Mouse (Mus musculus) hindbrain, embryonic 15.5 days (tissue): ENCODE data around the gene Hoxb13. TPM values are rescaled to one million over a fixed set of nuclear protein-coding genes. Genes with fewer than 3 reads are reported as not detected.

ENCODE experiments used
- ATAC-seq: fragments of 200-750 bp; cut with Nextera tagmentation; 2 replicates; pipeline ENCODE4 v1.8.0; 2017; ENCODE audit warnings: low read depth, moderate number of reproducible peaks, moderate TSS enrichment; ENCODE audit not compliant: low FRiP score
- H3K27ac ChIP-seq: fragments of 300-500 bp; sonication (generic); replicated peaks from 2 replicates; pipeline ENCODE4 v1.5.1; 2015; ENCODE audit warnings: mild to moderate bottlenecking, inconsistent platforms
- H3K27me3 ChIP-seq: fragments of 300-500 bp; sonication (generic); 2 replicates; pipeline ENCODE4 v1.6.1; 2015; ENCODE audit warnings: control low read depth, inconsistent platforms
- H3K36me3 ChIP-seq: fragments of 300-500 bp; sonication (generic); 2 replicates; pipeline ENCODE4 v1.6.1; 2015; ENCODE audit warnings: control low read depth, inconsistent platforms
- H3K4me1 ChIP-seq: fragments of 300-500 bp; sonication (generic); replicated peaks from 2 replicates; pipeline ENCODE4 v1.6.1; 2015; ENCODE audit warnings: control low read depth, inconsistent platforms
- H3K4me2 ChIP-seq: fragments of 300-500 bp; sonication (generic); 2 replicates; pipeline ENCODE4 v1.6.1; 2015; ENCODE audit warnings: moderate library complexity, mild to moderate bottlenecking, inconsistent platforms
- H3K4me3 ChIP-seq: fragments of 300-500 bp; sonication (generic); 2 replicates; pipeline ENCODE4 v1.5.1; 2015; ENCODE audit warnings: mild to moderate bottlenecking, inconsistent platforms
- H3K9ac ChIP-seq: fragments of 300-500 bp; sonication (generic); 2 replicates; pipeline ENCODE4 v1.6.1; 2015; ENCODE audit warnings: inconsistent platforms
- H3K9me3 ChIP-seq: fragments of 300-500 bp; sonication (generic); 2 replicates; pipeline ENCODE4 v1.6.1; 2016; ENCODE audit warnings: control low read depth, inconsistent platforms
- WGBS: fragments of 180-500 bp; shearing (Covaris S2); methylation state at CpG from one replicate; pipeline ENCODE4 v1.1.7; 2015; 5-methylcytosine and 5-hydroxymethylcytosine counted together
- polyA plus RNA-seq: library from polyadenylated mRNA; unstranded; fragments of >200 nt; fragmentation: Nextera tagmentation; extraction: Ambion mirVana; gene quantifications from 2 replicates; pipeline ENCODE4 v1.2.1, GENCODE M21; 2015

Hoxb13 gene
- not detected in 2 replicates for polyA plus RNA-seq

DNA sequence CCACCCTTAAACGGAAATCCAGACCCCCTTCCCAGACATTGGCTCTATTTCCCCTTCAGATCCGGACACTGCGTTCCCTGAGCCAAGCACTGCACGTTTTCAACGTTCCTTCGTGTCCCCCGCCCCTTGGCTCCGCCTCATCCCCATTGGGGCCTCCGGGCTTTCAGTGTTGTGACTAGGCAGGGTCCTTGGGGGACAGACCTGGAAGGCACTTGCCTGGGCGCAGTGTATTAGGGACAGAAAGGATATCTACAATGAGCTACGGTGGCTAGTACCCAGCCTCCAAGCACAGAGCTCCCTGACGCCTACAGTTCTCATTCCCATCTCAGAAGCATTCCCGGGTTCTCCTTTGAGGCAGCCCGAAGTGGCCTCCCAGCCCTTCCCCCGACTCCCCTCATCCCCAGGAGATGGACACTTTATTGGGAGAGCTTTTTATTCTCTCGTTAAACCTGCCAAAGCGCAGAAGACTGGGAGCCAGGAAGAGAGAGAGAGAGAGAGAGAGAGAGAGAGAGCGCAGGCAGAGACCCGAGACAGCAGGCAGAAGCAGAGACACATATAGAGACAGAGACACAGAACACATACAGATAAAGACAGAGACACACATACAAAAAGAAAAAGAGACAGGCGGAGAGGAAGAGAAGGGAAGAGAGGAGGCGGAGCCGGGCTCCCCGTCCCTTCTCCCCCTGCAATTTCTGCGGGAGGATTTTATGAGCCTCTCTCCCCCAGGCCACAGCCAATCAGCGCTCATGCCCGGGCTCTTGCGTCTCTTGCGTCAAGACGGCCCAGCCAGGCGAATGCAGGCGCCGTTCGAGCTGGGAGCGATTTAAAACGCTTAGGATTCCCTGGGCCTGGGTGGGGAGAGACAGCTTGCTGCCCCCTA is at the start of gene Hoxb13:
TSS of gene Hoxb13 (plus strand) at position 796 of the 880 bp plus-strand sequence.
- no peaks in the 10 kb centered on the region for H3K9me3 ChIP-seq
- H3K36me3 ChIP-seq = no peaks in the 10 kb centered on the region
- H3K4me3 ChIP-seq = peak within 1 kb of the TSS; percentile 18
- H3K27ac ChIP-seq = no peak within 1 kb of the TSS
- H3K27me3 ChIP-seq = peaks cover 98% of the 10 kb centered on the region
- peaks cover 5% of the 10 kb centered on the region; the same call in 1 of the 2 replicates for H3K4me1 ChIP-seq
- peak within 1 kb of the TSS; percentile 36 for H3K4me2 ChIP-seq
- no peak for ATAC-seq
- no peak within 1 kb of the TSS for H3K9ac ChIP-seq
- WGBS = under 1% methylated on average over 35 of the region's 35 CpGs

DNA sequence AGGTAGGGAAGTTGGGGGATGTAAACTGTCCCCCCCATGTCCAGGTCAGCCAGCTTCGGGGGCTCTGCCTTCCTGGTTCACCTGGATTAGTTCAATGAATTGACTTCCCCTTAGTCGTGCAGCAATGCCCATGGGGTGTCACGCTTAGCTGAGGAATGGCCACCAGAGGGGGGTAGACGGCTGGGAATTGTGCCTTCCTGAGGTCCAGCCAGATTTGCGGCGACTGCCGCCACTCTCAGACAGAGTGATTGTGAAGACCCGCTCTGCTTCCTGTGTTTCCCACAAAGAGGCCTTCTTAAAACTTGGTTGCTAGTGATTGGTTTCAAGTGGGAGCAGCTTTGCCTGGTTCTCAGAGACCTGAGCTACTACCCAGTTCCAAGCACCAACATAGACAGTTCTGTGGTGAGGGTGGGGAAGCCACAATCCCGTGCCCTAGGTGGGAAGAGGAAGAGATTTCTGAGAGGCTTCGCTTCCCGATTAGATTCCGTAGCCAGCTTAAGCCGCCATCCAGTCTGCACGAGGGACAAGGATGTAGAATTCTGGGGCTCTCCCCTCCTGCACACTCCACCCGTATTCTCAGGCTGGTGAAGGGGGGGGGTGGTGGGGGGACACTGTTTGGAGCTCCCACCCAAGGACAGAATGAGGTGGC is 48.4 kb upstream of the Hoxb13 start:
- no peaks in the 10 kb centered on the region for H3K9me3 ChIP-seq
- H3K4me3 ChIP-seq = no peak overlapping the region
- ATAC-seq = no peak
- H3K27me3 ChIP-seq = peaks cover 51% of the 10 kb centered on the region
- H3K4me2 ChIP-seq = peak overlapping the region; percentile 26
- H3K4me1 ChIP-seq = no peaks in the 10 kb centered on the region
- WGBS = 3% methylated on average over 15 of the region's 15 CpGs
- no peak overlapping the region for H3K27ac ChIP-seq
- no peak overlapping the region for H3K9ac ChIP-seq
- no peaks in the 10 kb centered on the region for H3K36me3 ChIP-seq

GRCm38 (mm10) chr11:96147471-96147870 is 46.6 kb upstream of the Hoxb13 start:
- no peaks in the 10 kb centered on the region for H3K4me1 ChIP-seq
- no peak overlapping the region for H3K4me3 ChIP-seq
- peaks cover 52% of the 10 kb centered on the region for H3K27me3 ChIP-seq
- H3K9ac ChIP-seq = no peak overlapping the region
- H3K27ac ChIP-seq = no peak overlapping the region
- H3K9me3 ChIP-seq = no peaks in the 10 kb centered on the region
- ATAC-seq = no peak
- H3K4me2 ChIP-seq = no peak overlapping the region
- WGBS = 78% methylated on average over 6 of the region's 6 CpGs
- no peaks in the 10 kb centered on the region for H3K36me3 ChIP-seq

DNA sequence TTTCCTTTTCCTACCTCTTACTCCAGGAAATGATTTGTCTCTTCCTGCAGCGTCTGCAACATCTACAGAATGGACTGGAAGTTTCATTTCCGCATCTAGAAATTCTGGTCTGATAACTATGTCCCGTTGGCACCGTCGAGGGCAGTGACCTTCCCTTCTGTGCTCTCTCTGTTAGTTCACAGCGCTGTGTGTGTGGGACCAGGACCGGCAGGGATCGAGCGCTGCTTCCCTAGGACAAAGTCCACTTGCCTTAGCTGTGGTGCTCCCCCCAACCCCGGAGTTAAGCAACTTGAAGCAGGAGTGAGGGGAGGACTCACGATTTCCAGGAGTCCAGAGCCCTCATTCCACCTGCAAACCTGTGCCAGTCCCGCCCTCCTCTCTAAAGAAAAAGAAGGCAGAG is 29.3 kb upstream of the Hoxb13 start:
- H3K4me2 ChIP-seq = no peak overlapping the region
- no peaks in the 10 kb centered on the region for H3K4me1 ChIP-seq
- no peak overlapping the region for H3K9ac ChIP-seq
- peaks cover 67% of the 10 kb centered on the region for H3K27me3 ChIP-seq
- no peak overlapping the region for H3K4me3 ChIP-seq
- H3K9me3 ChIP-seq = no peaks in the 10 kb centered on the region
- H3K36me3 ChIP-seq = no peaks in the 10 kb centered on the region
- WGBS = 71% methylated on average over 12 of the region's 12 CpGs
- H3K27ac ChIP-seq = no peak overlapping the region
- ATAC-seq = no peak

DNA sequence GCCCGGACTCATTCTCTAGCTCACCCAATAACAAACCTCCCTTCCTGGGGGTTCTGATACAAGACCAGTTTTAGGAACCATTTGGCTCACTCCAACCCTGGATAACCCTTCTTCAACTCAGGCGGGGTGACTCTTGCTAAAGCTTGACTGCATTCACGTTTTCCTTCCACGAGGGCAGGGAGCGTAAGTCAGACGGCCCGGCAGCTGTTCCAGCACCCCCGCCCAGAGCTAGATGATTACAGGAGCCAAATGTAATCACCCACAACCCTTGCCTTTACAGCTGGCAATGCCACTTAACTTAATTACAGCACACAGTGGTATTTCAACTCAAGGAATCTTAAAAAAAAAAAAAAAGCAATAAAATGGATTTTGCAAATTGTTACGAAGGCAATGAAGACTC is 26.0 kb upstream of the Hoxb13 start:
- Histone ChIP-seq H3K4me1 (no peaks in the 10 kb centered on the region), H3K9me3 (no peaks in the 10 kb centered on the region), H3K4me2 (no peak overlapping the region), H3K4me3 (no peak overlapping the region), H3K27ac (no peak overlapping the region), H3K36me3 (no peaks in the 10 kb centered on the region), H3K27me3 (peaks cover 97% of the 10 kb centered on the region), H3K9ac (no peak overlapping the region)
- ATAC-seq = no peak
- WGBS = 36% methylated on average over 9 of the region's 9 CpGs

- ATAC-seq = no peak
- 17% methylated on average over 7 of the region's 7 CpGs for WGBS
- H3K9ac ChIP-seq = no peak overlapping the region
- peaks cover 100% of the 10 kb centered on the region for H3K27me3 ChIP-seq
- H3K36me3 ChIP-seq = no peaks in the 10 kb centered on the region
- no peak overlapping the region for H3K4me3 ChIP-seq
- H3K4me1 ChIP-seq = no peaks in the 10 kb centered on the region
- H3K27ac ChIP-seq = no peak overlapping the region
- no peak overlapping the region for H3K4me2 ChIP-seq
- H3K9me3 ChIP-seq = no peaks in the 10 kb centered on the region
Observed at GRCm38 (mm10) chr11:96169016-96169415, 25.1 kb upstream of the Hoxb13 start.

- no peak for ATAC-seq
Observed at GRCm38 (mm10) chr11:96170711-96171379, 23.3 kb upstream of the Hoxb13 start.

DNA sequence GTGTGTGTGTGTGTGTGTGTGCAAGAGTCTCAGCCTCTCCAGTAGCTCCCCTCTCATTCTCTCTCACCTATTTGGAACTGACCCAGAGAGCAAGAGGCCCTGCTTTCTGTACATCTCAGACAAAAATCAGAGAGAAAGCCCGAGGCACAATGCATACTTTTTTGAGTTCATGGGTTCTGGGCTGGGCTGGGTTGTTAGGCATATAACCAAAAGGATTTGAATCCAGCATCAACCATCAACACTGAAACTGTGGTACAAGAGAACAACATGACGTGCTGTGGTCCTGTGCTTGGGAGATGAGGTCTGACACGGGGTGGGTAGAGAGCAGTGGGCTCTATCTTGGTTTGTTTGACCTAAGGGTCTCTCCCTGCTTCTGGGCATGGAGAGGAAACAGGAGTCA is 22.5 kb upstream of the Hoxb13 start:
- Histone ChIP-seq H3K9ac (no peak overlapping the region), H3K4me1 (no peaks in the 10 kb centered on the region), H3K27me3 (peaks cover 100% of the 10 kb centered on the region), H3K36me3 (no peaks in the 10 kb centered on the region), H3K27ac (no peak overlapping the region), H3K4me3 (no peak overlapping the region), H3K4me2 (no peak overlapping the region), H3K9me3 (no peaks in the 10 kb centered on the region)
- 5% methylated on average over 3 of the region's 3 CpGs for WGBS
- no peak for ATAC-seq

More at GRCm38 (mm10) chr11:96170711-96171379, 23.3 kb upstream of the Hoxb13 start:
- no peak overlapping the region for H3K27ac ChIP-seq
- peaks cover 100% of the 10 kb centered on the region for H3K27me3 ChIP-seq
- no peak overlapping the region for H3K4me2 ChIP-seq
- no peaks in the 10 kb centered on the region for H3K9me3 ChIP-seq
- H3K4me1 ChIP-seq = no peaks in the 10 kb centered on the region
- H3K36me3 ChIP-seq = no peaks in the 10 kb centered on the region
- 2% methylated on average over 20 of the region's 20 CpGs for WGBS
- H3K4me3 ChIP-seq = no peak overlapping the region
- H3K9ac ChIP-seq = no peak overlapping the region

DNA sequence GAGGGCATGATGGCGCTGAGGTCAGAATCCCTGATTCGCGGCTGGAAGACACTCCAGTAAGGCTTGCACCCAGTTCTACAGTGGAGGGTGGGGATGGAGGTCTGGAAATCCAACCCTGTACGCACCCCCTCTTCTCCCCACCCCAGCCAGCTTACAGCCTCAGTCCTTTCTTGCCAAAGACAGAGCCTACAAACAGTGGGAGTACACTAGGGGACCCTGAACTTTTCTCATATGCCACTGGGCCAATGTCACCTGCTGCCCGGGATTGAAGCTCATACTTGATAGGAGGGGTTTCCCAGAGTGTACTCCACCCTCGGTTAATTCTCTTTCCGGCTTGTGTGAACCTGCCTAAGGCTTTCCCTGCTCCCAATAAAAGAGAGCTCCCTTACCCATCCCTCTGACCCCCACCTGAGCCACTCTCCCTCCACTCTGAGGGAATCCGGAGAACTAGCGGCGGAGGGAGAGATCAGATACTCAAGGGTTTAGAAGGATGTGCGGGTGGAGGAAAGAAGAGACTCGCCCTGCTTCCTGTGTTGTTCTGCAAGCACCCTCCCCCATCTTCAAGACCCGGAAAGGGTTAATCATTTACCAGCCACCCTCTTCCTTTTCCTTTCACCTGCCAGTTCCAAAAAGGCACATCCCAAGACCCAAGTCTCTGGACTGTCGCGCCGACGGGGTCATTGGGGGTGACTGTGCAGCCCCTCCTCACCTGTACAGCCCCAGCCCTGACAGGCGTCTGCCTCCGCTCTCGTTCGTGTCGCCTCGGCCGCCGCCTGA is 21.4 kb upstream of the Hoxb13 start:
- peaks cover 98% of the 10 kb centered on the region for H3K27me3 ChIP-seq
- no peaks in the 10 kb centered on the region for H3K36me3 ChIP-seq
- no peaks in the 10 kb centered on the region for H3K9me3 ChIP-seq
- H3K9ac ChIP-seq = no peak overlapping the region
- no peaks in the 10 kb centered on the region for H3K4me1 ChIP-seq
- WGBS = under 1% methylated on average over 25 of the region's 25 CpGs
- no peak overlapping the region for H3K4me2 ChIP-seq
- no peak for ATAC-seq
- no peak overlapping the region for H3K27ac ChIP-seq
- H3K4me3 ChIP-seq = no peak overlapping the region

GRCm38 (mm10) chr11:96173288-96173840 is 20.8 kb upstream of the Hoxb13 start:
- Histone ChIP-seq H3K4me3 (no peak overlapping the region), H3K27ac (no peak overlapping the region), H3K36me3 (no peaks in the 10 kb centered on the region), H3K4me1 (no peaks in the 10 kb centered on the region), H3K4me2 (no peak overlapping the region), H3K9me3 (no peaks in the 10 kb centered on the region), H3K27me3 (peaks cover 98% of the 10 kb centered on the region), H3K9ac (no peak overlapping the region)
- no peak for ATAC-seq
- under 1% methylated on average over 16 of the region's 16 CpGs for WGBS

DNA sequence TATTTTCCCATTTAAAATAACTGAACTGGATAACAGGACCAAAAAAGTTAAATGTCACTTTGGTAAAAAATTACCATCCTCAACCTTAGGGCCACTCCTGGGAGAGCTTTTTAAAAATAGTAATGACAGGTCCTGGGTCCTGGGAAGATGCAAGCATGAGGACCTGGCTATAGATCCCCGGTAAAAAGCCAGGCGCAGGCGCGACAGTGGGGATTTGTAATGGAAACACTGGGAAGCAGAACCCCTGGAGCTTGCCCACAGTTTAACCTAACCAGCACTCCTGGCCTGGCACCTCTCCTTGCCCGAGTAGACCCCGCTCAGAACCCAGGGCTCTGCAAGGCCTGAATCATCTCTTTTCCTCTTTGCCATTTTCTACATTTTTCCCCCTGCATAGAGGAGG is 19.2 kb upstream of the Hoxb13 start:
- H3K4me1 ChIP-seq = no peaks in the 10 kb centered on the region
- H3K9ac ChIP-seq = no peak overlapping the region
- H3K36me3 ChIP-seq = no peaks in the 10 kb centered on the region
- no peaks in the 10 kb centered on the region for H3K9me3 ChIP-seq
- peaks cover 97% of the 10 kb centered on the region for H3K27me3 ChIP-seq
- no peak overlapping the region for H3K4me2 ChIP-seq
- H3K27ac ChIP-seq = no peak overlapping the region
- no peak overlapping the region for H3K4me3 ChIP-seq
- ATAC-seq = no peak
- WGBS = 2% methylated on average over 6 of the region's 6 CpGs
